Mouse (Mus musculus) cerebellum, adult 18-20 months (tissue): ENCODE results near the gene Olfr1508.
"Not testable (repeated sequence)": the region's sequence is repeated elsewhere in the genome, so short reads cannot be mapped to it uniquely, and the experiment has no call there.

Source experiments
- DNase-seq, 2 experiments: peaks; one replicate each; pipeline ENCODE4 v3.0.0; 2021

The Olfr1508 gene

DNA sequence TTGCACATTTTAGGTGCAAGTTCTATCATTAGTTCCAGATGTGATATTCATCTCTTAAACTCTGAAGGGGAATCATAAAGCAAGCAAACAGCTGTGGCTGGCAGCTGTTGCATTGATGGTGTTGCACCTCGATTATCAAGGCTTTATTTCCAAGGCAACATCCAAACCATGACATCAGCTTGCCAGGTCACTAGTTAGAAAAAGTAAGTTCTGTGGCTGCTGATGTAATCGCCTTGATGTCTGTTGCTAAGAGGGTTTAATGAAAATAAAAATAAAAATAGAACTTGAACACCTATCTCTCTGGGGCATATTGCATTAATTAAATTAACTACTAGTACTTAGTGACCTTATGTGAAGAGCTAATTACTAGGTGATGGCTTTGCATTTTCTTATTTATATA, at the start of gene Olfr1508:
TSS of gene Olfr1508 (minus strand) at position 101 of the 400 bp plus-strand sequence.
- DNase-seq, result no peak

DNA sequence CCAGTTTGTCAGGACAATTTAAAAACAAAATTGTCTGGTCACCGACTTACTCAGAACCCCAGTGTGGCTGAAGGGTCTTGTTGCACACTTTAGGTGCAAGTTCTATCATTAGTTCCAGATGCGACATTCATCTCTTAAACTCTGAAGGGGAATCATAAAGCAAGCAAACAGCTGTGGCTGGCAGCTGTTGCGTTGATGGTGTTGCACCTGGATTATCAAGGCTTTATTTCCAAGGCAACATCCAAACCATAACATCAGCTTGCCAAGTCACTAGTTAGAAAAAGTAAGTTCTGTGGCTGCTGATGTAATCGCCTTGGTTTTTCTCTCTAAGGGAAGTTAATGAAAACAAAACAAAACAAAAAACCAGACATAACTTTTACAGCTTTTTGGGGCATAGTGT, 28.2 kb upstream of the Olfr1508 start, which contains the start of gene Olfr1507:
TSS of gene Olfr1507 (minus strand) at position 234 of the 400 bp plus-strand sequence.
- no peak for DNase-seq

DNA sequence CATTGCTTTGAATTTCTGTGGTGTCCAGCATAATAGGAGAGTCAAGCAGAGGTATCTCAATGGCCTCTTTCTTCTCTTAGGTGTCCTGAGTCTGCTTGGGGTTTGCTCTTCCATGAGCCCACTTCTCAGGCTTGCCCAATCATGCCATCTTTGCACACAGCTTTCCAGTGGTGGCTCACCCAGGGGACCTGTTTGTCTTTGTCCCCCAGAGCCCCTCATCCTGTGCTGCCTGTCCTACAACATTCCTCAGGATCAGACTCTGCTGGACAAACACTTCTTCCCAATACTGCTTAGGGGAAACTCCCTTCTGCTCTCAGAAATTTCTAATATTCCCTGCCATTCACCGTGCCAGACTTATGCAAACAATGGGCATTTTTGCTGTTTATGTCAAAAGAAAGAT, 1.6 kb downstream of the Olfr1508 start:
- DNase-seq, result no peak

DNA sequence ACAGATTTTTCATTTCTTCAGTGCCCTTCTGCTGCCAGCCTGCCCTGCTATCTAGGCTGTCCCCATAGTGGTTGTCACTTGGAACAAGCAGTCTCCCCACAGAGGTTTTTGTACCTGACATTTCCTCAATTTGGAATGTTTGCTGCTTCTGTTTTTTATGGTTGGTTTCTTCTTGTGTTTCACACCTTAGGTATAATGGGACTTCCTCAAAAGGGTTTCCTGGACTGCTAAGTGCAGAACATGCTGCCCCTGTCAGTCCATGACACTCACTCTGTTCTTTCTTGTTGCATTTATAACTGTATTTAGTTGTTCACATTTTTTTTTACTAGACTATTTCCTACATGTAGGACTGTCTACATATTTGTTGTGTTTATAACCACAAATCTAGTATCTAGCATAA, 5.4 kb downstream of the Olfr1508 start:
- no peak for DNase-seq

DNA sequence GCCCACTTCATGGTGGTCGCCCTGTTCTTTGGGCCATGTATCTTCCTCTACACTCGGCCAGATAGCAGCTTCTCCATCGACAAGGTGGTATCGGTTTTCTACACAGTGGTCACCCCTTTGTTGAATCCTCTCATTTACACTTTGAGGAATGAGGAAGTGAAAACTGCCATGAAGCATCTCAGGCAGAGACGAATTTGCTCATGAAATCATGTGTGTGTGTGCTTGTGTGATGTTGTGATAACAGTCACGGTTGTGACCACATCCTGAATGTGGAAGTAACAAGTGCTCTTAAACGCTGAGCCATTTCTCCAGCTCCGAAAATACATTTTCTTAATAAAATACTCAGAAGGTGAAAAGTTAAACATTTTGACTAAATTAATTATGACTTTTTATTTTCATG, 16.2 kb downstream of the Olfr1508 start:
- no peak for DNase-seq

DNA sequence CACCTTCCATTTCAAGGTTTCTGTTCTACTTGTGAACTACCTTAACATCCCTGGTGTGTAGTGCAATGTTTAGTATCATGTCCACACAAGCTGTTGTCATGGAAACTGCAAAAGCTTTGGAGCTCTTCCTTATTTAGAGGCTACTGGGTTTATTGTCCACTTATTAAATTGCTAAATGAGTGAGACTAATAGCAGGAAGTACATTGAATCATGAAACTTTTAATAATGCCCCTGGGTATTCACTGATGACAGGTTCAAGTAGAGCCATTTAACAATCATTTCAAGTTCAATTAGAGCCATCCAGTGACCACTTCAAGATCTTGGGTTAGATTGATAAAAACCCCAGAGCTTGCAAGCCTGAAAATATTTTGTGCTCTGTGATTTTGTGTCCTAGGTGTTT, 24.6 kb downstream of the Olfr1508 start, which contains the start of gene Olfr1509:
TSS of gene Olfr1509 (plus strand) at position 301 of the 400 bp plus-strand sequence.
- no peak for DNase-seq

DNA sequence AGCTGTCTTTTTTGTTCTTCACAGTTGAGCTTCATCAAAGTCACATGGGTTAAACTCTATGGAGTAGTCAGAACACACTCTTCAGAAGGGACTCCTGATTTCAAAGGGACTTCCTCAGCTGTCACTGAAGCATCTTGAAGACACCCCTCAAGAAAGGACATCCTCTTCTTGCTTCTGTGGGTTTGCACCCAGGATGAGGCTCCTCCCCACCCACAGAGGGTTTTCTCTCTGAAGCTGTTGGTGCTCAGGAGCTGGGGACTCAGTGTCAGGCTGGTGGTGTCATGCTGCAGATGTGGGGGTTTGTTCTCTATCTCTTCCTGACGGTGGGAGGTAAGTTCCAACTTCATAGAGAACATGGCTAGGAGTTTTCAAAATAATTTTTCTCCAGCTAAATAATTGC, 39.6 kb downstream of the Olfr1508 start:
- no peak for DNase-seq

DNA sequence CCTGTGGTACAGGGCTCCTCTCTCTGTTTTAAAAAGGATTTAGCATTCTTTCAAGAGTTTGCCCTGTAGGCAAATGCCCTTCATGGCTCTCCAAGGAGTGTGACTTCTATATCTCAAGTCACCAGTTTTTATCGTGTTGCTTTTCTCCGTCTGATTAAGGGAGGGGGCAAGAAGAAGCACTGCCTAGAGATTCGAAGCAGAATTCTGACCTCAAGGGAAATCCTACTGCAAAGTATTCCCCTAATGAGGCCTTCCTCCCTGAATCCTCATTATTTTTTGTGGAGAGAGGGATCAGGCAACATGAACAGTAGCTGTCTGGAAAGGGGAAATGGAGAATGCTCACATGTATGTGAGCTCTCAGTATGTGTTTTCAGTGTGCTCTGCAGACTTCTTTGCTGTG, 53.0 kb downstream of the Olfr1508 start, which contains the start of gene Olfr1510:
TSS of gene Olfr1510 (minus strand) at position 101 of the 400 bp plus-strand sequence.
- DNase-seq, result no peak

DNA sequence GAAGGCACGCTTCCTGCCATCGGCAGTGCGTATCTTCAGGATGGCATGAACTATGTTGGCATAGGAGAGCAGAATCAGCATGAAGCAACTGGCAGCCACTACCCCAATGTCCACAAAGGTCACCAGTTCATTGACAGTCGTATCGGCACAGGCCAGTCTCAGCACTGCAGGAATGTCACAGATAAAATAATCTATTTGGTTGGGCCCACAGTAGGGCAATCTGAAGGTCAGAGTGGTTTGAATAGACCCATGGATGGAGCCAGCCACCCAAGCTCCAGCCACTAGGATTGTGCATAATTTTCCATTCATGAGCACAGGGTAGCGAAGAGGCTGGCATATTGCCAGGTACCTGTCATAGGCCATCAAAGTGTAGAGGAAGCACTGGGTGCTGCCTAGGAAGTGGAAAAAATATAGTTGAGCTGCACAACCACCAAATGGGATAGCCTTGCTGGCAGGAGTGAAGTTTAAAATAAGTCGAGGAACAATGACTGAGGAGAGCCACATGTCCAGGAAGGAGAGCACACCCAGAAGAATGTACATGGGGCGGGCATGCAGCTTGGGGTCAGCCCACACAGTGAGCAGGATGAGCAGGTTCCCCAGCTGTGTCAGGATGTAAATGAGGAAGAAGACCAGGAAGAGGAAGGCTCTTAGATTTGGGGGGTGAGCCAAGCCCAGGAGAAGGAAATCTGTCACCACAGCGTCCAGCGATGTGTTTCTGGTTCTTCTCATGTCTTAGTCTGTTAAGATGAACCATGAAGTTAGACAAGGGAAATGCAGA, 57.0 kb downstream of the Olfr1508 start:
- DNase-seq, result not testable (repeated sequence)
